Mouse (Mus musculus) forebrain, embryonic 13.5 days (tissue): ENCODE results near the gene Lce3e. TPM values are rescaled to one million over a fixed set of nuclear protein-coding genes. Genes with fewer than 3 reads are reported as not detected.

Source experiments
- ATAC-seq: fragments of 200-750 bp; cut with Nextera tagmentation; 2 replicates; pipeline ENCODE4 v1.8.0; 2017
- H3K27ac ChIP-seq: fragments of 300-500 bp; sonication (generic); 2 replicates; pipeline ENCODE4 v1.5.1; 2015; ENCODE audit warnings: inconsistent platforms, mild to moderate bottlenecking, moderate library complexity
- H3K27me3 ChIP-seq: fragments of 300-500 bp; sonication (generic); 2 replicates; pipeline ENCODE4 v1.6.1; 2015; ENCODE audit warnings: mild to moderate bottlenecking, inconsistent platforms
- H3K36me3 ChIP-seq: fragments of 300-500 bp; sonication (generic); 2 replicates; pipeline ENCODE4 v1.6.1; 2015; ENCODE audit warnings: mild to moderate bottlenecking, inconsistent platforms; ENCODE audit not compliant: poor library complexity, severe bottlenecking
- H3K4me1 ChIP-seq: fragments of 300-500 bp; sonication (generic); 2 replicates; pipeline ENCODE4 v1.6.1; 2015; ENCODE audit warnings: inconsistent platforms
- H3K4me2 ChIP-seq: fragments of 300-500 bp; sonication (generic); 2 replicates; pipeline ENCODE4 v1.6.1; 2015; ENCODE audit warnings: inconsistent platforms, mild to moderate bottlenecking, moderate library complexity
- H3K4me3 ChIP-seq: fragments of 300-500 bp; sonication (generic); 2 replicates; pipeline ENCODE4 v1.5.1; 2015; ENCODE audit warnings: mild to moderate bottlenecking, inconsistent platforms
- H3K9ac ChIP-seq: fragments of 300-500 bp; sonication (generic); 2 replicates; pipeline ENCODE4 v1.6.1; 2015; ENCODE audit warnings: mild to moderate bottlenecking, inconsistent platforms
- H3K9me3 ChIP-seq: fragments of 300-500 bp; sonication (generic); replicated peaks from 2 replicates; pipeline ENCODE4 v1.6.1; 2016; ENCODE audit warnings: inconsistent platforms
- WGBS: fragments of 180-500 bp; shearing (Covaris S2); methylation state at CpG from one replicate; pipeline ENCODE4 v1.1.7; 2015; 5-methylcytosine and 5-hydroxymethylcytosine counted together
- polyA plus RNA-seq: library from polyadenylated mRNA; unstranded; fragments of >200 nt; fragmentation: Nextera tagmentation; extraction: Ambion mirVana; gene quantifications from 2 replicates; pipeline ENCODE4 v1.2.1, GENCODE M21; 2015

Lce3e gene
- not detected in 2 replicates for polyA plus RNA-seq

DNA sequence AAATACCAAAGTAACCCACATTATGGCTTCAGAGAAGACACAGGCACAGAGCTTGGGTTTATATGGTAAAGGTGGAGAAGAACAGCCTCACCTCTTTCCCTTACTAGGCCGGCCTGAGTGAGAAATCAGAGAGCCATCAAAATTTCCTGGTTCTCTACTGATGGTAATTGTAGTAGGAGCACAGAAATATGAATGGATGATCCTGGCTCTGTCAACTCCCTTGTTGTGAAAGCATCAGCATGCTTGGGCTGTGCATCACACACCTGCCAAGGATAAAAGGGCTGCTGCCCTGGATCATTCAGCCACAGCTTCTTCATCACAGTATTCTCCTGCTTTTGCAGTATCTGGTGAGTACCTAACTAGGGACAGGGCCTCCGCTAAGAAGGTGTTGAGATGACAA lies at the start of gene Lce3e:
Lce3e (plus strand) TSS at position 301 of the 400 bp plus-strand sequence.
- Histone ChIP-seq H3K9ac (no peak within 1 kb of the TSS), H3K36me3 (no peaks in the 10 kb centered on the region), H3K9me3 (no peaks in the 10 kb centered on the region), H3K4me1 (no peaks in the 10 kb centered on the region), H3K4me3 (no peak within 1 kb of the TSS), H3K27ac (no peak within 1 kb of the TSS), H3K27me3 (no peaks in the 10 kb centered on the region), H3K4me2 (no peak within 1 kb of the TSS)
- WGBS: 92% methylated on average over 2 of the region's 2 CpGs
- ATAC-seq: no peak

DNA sequence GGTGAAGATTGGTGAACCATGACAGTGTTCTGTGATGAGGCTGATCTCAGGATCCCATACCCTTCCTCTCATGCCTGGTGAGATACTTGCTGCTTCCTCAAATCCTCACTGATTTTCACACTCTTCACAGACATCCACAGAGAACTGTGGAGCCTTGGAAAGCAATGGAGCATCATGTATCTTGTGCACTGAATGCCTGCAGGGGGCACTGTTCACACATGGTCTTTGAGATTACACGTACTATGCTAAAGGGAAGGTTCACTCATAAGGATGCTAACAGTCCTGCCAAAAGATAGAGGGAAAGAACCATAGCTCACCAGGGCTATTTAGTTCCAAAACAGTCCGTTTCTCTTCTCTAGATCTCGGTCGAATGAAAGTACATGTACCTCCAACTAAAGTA lies 46.5 kb upstream of the Lce3e start:
- Histone ChIP-seq H3K9me3 (no peaks in the 10 kb centered on the region), H3K4me2 (no peak overlapping the region), H3K36me3 (no peaks in the 10 kb centered on the region), H3K9ac (no peak overlapping the region), H3K4me3 (no peak overlapping the region), H3K27ac (no peak overlapping the region), H3K27me3 (no peaks in the 10 kb centered on the region), H3K4me1 (no peaks in the 10 kb centered on the region)
- no peak for ATAC-seq
- WGBS: 65% methylated on average over 4 of the region's 4 CpGs

DNA sequence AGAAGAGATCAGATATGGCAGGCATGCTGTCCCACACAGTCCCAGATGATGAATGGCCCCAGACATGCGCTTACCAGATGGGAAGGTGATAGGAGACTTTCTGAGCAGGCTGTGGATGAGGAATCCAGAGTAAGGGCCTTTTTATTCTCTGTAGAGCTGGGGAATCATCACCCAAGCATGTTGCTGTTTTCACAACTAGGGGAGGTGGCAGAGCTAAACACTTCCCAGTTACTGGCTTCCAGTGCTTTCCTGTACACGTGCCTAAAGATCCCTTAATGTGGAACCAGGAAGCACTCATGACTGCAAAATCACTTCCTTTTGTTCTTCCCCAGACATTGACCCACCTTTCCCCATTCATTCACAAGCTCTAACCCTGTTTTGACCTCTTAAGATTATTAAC lies 40.7 kb upstream of the Lce3e start, which contains the start of gene Lce3a:
Lce3a (minus strand) TSS at position 101 of the 400 bp plus-strand sequence.
- no peaks in the 10 kb centered on the region for H3K9me3 ChIP-seq
- H3K9ac ChIP-seq: no peak within 1 kb of the TSS
- no peak for ATAC-seq
- 81% methylated on average over 2 of the region's 2 CpGs for WGBS
- no peaks in the 10 kb centered on the region for H3K36me3 ChIP-seq
- H3K27me3 ChIP-seq: no peaks in the 10 kb centered on the region
- H3K4me1 ChIP-seq: no peaks in the 10 kb centered on the region
- no peak within 1 kb of the TSS for H3K4me3 ChIP-seq
- no peak within 1 kb of the TSS for H3K4me2 ChIP-seq
- H3K27ac ChIP-seq: no peak within 1 kb of the TSS

DNA sequence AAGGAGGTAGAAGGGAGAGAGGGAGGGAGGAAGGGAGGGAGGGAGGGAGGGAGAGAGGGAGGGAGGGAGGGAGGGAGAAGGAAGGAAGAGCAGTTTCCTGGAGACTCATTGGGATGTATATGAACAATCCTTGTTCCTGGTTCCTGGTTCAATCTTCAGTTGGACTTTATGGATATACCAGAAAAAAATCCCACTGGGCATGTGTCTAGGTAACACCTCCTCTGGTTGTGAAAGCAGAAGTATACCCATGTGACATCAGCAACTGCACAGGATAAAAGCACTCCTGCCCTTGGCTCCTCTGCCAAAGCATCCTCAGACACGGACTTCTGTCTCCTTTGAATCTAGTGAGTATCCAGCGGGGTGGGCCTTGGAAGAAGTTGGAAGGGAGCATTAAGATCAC lies 34.2 kb upstream of the Lce3e start, which contains the start of gene Lce3b:
Lce3b (plus strand) TSS at position 301 of the 400 bp plus-strand sequence.
- 69% methylated on average over 2 of the region's 2 CpGs for WGBS
- no peak within 1 kb of the TSS for H3K9ac ChIP-seq

DNA sequence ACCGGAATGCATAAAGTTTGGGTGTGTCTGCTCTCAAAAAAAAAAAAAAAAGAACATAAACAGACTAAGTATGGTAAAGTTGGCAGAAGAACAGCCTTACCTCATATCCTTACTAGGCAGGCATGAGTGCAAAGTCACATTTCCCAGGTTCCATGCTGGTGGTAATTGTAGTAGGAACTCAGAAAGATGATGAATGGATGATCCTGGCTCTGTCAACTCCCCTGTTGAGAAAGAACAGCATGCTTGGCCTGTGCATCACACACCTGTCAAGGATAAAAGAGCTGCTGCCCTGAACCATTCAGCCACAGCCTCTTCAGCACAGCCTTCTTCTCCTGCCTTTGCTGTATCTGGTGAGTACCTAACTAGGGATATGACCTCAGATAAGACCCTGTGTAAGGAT lies 22.7 kb upstream of the Lce3e start, which contains the start of gene Lce3c:
Lce3c (plus strand) TSS at position 301 of the 400 bp plus-strand sequence.
- ATAC-seq: no peak
- Histone ChIP-seq H3K9ac (no peak within 1 kb of the TSS), H3K4me3 (no peak within 1 kb of the TSS), H3K27me3 (no peaks in the 10 kb centered on the region), H3K4me1 (no peaks in the 10 kb centered on the region), H3K36me3 (no peaks in the 10 kb centered on the region), H3K9me3 (no peaks in the 10 kb centered on the region), H3K4me2 (no peak within 1 kb of the TSS), H3K27ac (no peak within 1 kb of the TSS)
- 96% methylated on average over 1 of the region's 1 CpGs for WGBS

More for the DNA sequence above, 34.2 kb upstream of the Lce3e start, which contains the start of gene Lce3b:
- Histone ChIP-seq H3K4me1 (no peaks in the 10 kb centered on the region), H3K9me3 (no peaks in the 10 kb centered on the region), H3K27me3 (no peaks in the 10 kb centered on the region), H3K36me3 (no peaks in the 10 kb centered on the region), H3K27ac (no peak within 1 kb of the TSS), H3K4me3 (no peak within 1 kb of the TSS), H3K4me2 (no peak within 1 kb of the TSS)
- no peak for ATAC-seq

DNA sequence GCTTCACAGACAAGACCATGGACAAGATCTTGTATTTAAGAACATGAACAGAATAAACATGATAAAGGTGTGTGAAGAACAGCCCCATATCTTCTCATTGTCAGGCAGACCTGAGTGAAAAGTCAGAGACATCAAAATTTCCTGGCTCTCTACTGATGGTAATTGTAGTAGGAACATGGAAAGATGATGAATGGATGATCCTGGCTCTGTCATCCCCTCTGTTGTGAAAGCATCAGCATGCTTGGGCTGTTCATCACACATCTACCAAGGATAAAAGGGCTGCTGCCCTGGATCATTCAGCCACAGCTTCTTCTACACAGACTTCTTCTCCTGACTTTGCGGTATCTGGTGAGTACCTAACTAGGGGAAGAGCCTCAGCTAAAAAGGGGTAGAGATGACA lies 9.8 kb upstream of the Lce3e start, which contains the start of gene Lce3d:
Lce3d (plus strand) TSS at position 301 of the 400 bp plus-strand sequence.
- H3K27me3 ChIP-seq: no peaks in the 10 kb centered on the region
- 97% methylated on average over 1 of the region's 1 CpGs for WGBS
- no peak within 1 kb of the TSS for H3K9ac ChIP-seq
- H3K4me1 ChIP-seq: no peaks in the 10 kb centered on the region
- no peak within 1 kb of the TSS for H3K27ac ChIP-seq
- no peak within 1 kb of the TSS for H3K4me3 ChIP-seq
- H3K36me3 ChIP-seq: no peaks in the 10 kb centered on the region
- no peaks in the 10 kb centered on the region for H3K9me3 ChIP-seq
- ATAC-seq: no peak
- H3K4me2 ChIP-seq: no peak within 1 kb of the TSS

DNA sequence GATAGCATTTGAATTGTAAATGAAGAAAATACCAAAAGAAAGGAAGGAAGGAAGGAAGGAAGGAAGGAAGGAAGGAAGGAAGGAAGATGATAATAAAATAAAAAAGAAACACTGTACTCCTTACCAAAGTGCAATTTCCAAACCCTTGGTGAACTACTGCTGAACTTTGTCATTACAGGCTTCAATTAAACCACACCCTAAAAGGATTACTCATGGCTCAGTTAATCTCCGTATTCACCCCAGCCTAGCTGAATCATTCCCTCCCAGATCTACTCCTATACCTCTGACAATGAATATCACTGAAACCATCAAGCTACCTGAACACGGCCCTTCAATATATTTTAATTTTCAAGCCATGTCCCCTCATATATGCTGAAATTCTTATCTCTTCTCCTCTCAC lies 11.6 kb downstream of the Lce3e start:
- H3K27ac ChIP-seq: no peak overlapping the region
- no peak overlapping the region for H3K4me3 ChIP-seq
- H3K36me3 ChIP-seq: no peaks in the 10 kb centered on the region
- WGBS: 69% methylated on average over 2 of the region's 2 CpGs
- no peaks in the 10 kb centered on the region for H3K9me3 ChIP-seq
- H3K4me1 ChIP-seq: no peaks in the 10 kb centered on the region
- no peak overlapping the region for H3K4me2 ChIP-seq
- no peak overlapping the region for H3K9ac ChIP-seq
- H3K27me3 ChIP-seq: no peaks in the 10 kb centered on the region
- ATAC-seq: no peak

DNA sequence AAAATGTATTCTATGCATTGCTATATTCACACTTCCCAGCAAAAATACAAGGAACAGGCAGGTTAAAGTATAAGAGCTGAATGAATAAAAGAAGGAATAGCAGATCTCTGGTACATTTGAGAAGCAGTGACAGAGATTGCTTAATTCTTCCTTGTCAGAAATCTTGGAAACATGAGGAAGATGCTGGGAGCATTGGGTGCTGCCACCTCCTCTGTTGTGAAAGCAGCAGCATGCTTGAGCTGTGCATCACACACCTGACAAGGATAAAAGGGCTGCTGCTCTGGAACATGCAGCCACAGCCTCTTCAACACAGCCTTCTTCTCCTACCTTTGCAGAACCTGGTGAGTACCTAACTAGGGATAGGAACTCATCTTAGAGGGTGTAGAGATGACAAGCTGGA lies 25.1 kb downstream of the Lce3e start, which contains the start of gene Lce3f:
Lce3f (plus strand) TSS at position 301 of the 400 bp plus-strand sequence.
- no peak within 1 kb of the TSS for H3K4me2 ChIP-seq
- H3K27ac ChIP-seq: no peak within 1 kb of the TSS
- no peaks in the 10 kb centered on the region for H3K36me3 ChIP-seq
- H3K4me3 ChIP-seq: no peak within 1 kb of the TSS
- no peak for ATAC-seq
- H3K9ac ChIP-seq: no peak within 1 kb of the TSS
- no peaks in the 10 kb centered on the region for H3K4me1 ChIP-seq
- H3K27me3 ChIP-seq: no peaks in the 10 kb centered on the region
- no peaks in the 10 kb centered on the region for H3K9me3 ChIP-seq

DNA sequence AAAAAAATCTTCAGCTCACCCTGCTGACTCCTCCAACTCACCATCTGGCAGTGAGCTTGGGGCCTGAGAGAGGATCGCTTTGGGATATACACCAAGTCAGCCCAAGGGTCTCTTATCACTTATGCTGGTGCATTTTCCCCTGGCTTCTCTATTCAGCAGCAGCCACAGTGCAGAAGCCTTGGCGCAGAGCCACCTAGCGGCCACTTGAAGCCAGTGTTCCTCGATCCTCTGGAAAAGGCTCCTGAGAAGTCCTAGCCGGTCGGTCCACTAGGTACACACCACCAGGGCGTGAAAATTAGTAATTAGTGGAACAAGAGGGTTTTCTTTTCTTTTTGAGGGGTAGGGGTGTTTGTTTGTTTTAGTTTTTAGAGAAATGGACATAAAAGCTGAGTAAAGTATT lies 31.8 kb downstream of the Lce3e start:
- Histone ChIP-seq H3K36me3 (no peaks in the 10 kb centered on the region), H3K9ac (no peak overlapping the region), H3K27ac (no peak overlapping the region), H3K27me3 (no peaks in the 10 kb centered on the region), H3K9me3 (no peaks in the 10 kb centered on the region), H3K4me3 (no peak overlapping the region), H3K4me1 (peaks cover 4% of the 10 kb centered on the region; the same call in 1 of the 2 replicates), H3K4me2 (no peak overlapping the region)
- ATAC-seq: peak; percentile 95
- WGBS: 5% methylated on average over 7 of the region's 7 CpGs

DNA sequence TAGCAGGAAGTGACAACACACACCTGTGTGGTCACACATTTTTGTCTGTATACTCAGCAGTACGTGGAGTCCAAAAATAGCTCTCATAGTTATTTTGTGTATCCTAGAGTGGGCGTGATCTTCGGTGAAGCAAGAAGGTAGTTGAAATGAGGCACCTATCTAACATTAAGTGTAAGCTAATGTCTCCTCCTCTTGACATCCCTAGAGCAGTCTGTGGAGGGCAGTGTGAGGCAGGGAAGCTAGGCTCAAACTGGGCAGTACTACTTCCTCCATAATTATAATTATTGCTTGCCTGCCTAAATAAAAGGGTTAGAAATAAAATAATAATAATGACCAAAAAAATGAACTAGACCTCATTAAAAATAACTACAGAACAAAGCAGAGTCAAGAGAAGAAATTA lies 33.8 kb downstream of the Lce3e start:
- Histone ChIP-seq H3K4me3 (no peak overlapping the region), H3K9me3 (no peaks in the 10 kb centered on the region), H3K36me3 (no peaks in the 10 kb centered on the region), H3K9ac (no peak overlapping the region), H3K27me3 (no peaks in the 10 kb centered on the region), H3K4me2 (no peak overlapping the region), H3K4me1 (peaks cover 4% of the 10 kb centered on the region; the same call in 1 of the 2 replicates), H3K27ac (no peak overlapping the region)
- no peak for ATAC-seq
- 88% methylated on average over 3 of the region's 3 CpGs for WGBS

DNA sequence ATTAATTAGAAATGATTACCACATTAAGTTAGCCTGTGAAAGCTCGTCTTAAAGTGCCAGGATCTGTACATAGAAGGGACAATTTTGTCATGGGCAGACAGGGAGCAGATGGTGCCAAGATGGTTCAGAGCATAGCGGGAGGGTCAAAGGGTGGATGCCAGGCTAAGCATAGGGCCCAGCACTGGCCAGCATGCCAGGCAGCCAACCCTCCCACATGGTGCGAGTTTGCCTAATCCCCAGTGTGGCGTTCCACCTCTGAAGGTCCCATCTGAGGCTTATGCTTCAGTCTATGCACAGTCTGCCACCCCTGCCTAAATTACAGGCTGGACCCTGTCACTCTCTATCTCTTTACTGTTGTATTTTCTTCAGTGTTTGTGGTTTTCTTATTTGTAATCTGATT lies 36.0 kb downstream of the Lce3e start:
- H3K27me3 ChIP-seq: no peaks in the 10 kb centered on the region
- peak; percentile 57; the same call in 1 of the 2 replicates for ATAC-seq
- H3K36me3 ChIP-seq: no peaks in the 10 kb centered on the region
- no peak overlapping the region for H3K27ac ChIP-seq
- no peak overlapping the region for H3K4me2 ChIP-seq
- no peaks in the 10 kb centered on the region for H3K9me3 ChIP-seq
- WGBS: 41% methylated on average over 4 of the region's 4 CpGs
- H3K9ac ChIP-seq: no peak overlapping the region
- no peak overlapping the region for H3K4me3 ChIP-seq
- H3K4me1 ChIP-seq: peaks cover 4% of the 10 kb centered on the region; the same call in 1 of the 2 replicates

DNA sequence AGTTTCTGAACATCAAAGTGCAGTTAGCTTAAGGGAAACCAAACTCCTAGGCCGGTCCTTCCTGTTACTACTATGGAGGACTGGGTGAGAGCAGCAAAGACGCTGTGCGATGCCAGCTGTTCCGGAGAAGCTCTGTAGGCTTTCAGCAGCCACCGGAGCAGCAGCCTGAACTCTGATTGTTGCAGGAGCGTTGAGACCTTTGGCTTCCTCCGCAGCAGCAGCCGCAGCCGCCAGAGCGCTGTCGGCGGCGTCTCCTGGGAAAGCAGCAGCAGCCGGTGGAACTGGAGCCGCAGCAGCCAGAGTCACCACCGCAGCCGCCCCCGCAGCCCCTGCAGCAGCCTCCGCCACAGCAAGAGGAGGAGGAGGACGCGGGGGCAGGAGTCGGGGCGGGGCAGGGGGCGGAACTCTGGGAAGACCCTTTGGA lies 47.5 kb downstream of the Lce3e start:
- peak; percentile 94 for ATAC-seq
- Histone ChIP-seq H3K4me3 (peak overlapping the region; percentile 49), H3K36me3 (no peaks in the 10 kb centered on the region), H3K9me3 (no peaks in the 10 kb centered on the region), H3K4me1 (peaks cover 3% of the 10 kb centered on the region; the same call in 1 of the 2 replicates), H3K9ac (peak overlapping the region; percentile 67), H3K27me3 (no peaks in the 10 kb centered on the region), H3K4me2 (peak overlapping the region; percentile 82), H3K27ac (no peak overlapping the region; the same call in 1 of the 2 replicates)
- under 1% methylated on average over 24 of the region's 24 CpGs for WGBS

DNA sequence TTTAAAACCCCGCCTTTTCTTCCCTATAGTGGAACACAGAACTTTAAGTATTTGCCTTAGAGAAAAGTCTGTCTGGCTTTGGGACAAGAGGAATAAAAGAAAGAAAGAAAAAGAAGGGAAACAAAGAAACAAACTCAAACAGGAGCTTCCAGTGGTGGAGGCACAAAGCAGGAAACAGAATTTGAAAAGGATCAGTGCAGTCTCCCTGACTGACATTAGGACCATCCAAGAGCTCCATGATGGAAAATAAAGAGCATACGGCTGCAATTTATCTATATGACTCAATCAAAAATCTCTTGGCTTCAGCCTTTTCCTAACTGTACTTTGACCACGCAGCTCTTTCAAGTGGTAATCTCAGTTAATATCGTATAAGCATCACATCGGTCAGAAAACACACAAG lies 48.0 kb downstream of the Lce3e start:
- H3K27ac ChIP-seq: no peak overlapping the region
- peak overlapping the region; percentile 49 for H3K4me3 ChIP-seq
- H3K4me1 ChIP-seq: peaks cover 3% of the 10 kb centered on the region; the same call in 1 of the 2 replicates
- no peaks in the 10 kb centered on the region for H3K27me3 ChIP-seq
- H3K4me2 ChIP-seq: peak overlapping the region; percentile 82
- no peaks in the 10 kb centered on the region for H3K9me3 ChIP-seq
- H3K9ac ChIP-seq: peak overlapping the region; percentile 67
- no peaks in the 10 kb centered on the region for H3K36me3 ChIP-seq
- whole genome bisulfite sequencing: 20% methylated on average over 5 of the region's 5 CpGs
- peak; percentile 46; the same call in 1 of the 2 replicates for ATAC-seq
